Mouse (Mus musculus) liver, embryonic 11.5 days (tissue): ENCODE measurements around the gene Dbh. TPM values are rescaled to one million over a fixed set of nuclear protein-coding genes. Genes with fewer than 3 reads are reported as not detected.

ENCODE experiments used
- ATAC-seq: fragments of 200-750 bp; cut with Nextera tagmentation; replicated peaks from 2 replicates; pipeline ENCODE4 v1.8.0; 2017; ENCODE audit warnings: moderate number of reproducible peaks, mild to moderate bottlenecking, moderate TSS enrichment, moderate library complexity; ENCODE audit not compliant: low FRiP score
- DNase-seq: peaks from one replicate; pipeline ENCODE4 v3.0.0-alpha.2; 2017; ENCODE audit warnings: low spot score
- H3K27ac ChIP-seq: fragments of 300-500 bp; sonication (generic); 2 replicates; pipeline ENCODE4 v1.5.1; 2014; ENCODE audit warnings: mild to moderate bottlenecking, low read depth, low read length, control low read depth
- H3K27me3 ChIP-seq: fragments of 300-500 bp; sonication (generic); replicated peaks from 2 replicates; pipeline ENCODE4 v1.6.1; 2014; ENCODE audit warnings: low read length, mixed read lengths; ENCODE audit not compliant: control insufficient read depth, insufficient read depth
- H3K36me3 ChIP-seq: fragments of 300-500 bp; sonication (generic); 2 replicates; pipeline ENCODE4 v1.6.1; 2014; ENCODE audit warnings: mild to moderate bottlenecking, low read length, moderate library complexity, mixed read lengths; ENCODE audit not compliant: control insufficient read depth, insufficient read depth
- H3K4me1 ChIP-seq: fragments of 300-500 bp; sonication (generic); replicated peaks from 2 replicates; pipeline ENCODE4 v1.6.1; 2014; ENCODE audit warnings: low read length, mixed read lengths; ENCODE audit not compliant: control insufficient read depth, insufficient read depth
- H3K4me2 ChIP-seq: fragments of 300-500 bp; sonication (generic); 2 replicates; pipeline ENCODE4 v1.6.1; 2014; ENCODE audit warnings: mild to moderate bottlenecking, control low read depth, moderate library complexity
- H3K4me3 ChIP-seq: fragments of 300-500 bp; sonication (generic); 2 replicates; pipeline ENCODE4 v1.5.1; 2014; ENCODE audit warnings: low read depth, low read length, control low read depth
- H3K9ac ChIP-seq: fragments of 300-500 bp; sonication (generic); 2 replicates; pipeline ENCODE4 v1.6.1; 2014; ENCODE audit warnings: low read depth, low read length, control low read depth
- H3K9me3 ChIP-seq: fragments of 300-500 bp; sonication (generic); 2 replicates; pipeline ENCODE4 v1.6.1; 2016; ENCODE audit warnings: low read length, inconsistent platforms, mixed read lengths; ENCODE audit not compliant: control insufficient read depth
- WGBS: fragments of 180-500 bp; shearing (Covaris S2); extraction: QIAGEN DNeasy Blood & Tissue Kit; methylation state at CpG from one replicate; pipeline ENCODE4 v1.1.7; 2014; 5-methylcytosine and 5-hydroxymethylcytosine counted together
- polyA plus RNA-seq: library from polyadenylated mRNA; unstranded; fragments of >200 nt; fragmentation: Nextera tagmentation; extraction: Ambion mirVana; gene quantifications from 2 replicates; pipeline ENCODE4 v1.2.1, GENCODE M21; 2014

The Dbh gene
- polyA plus RNA-seq, 1 experiment from 2014 or later, result 0.49 TPM

DNA sequence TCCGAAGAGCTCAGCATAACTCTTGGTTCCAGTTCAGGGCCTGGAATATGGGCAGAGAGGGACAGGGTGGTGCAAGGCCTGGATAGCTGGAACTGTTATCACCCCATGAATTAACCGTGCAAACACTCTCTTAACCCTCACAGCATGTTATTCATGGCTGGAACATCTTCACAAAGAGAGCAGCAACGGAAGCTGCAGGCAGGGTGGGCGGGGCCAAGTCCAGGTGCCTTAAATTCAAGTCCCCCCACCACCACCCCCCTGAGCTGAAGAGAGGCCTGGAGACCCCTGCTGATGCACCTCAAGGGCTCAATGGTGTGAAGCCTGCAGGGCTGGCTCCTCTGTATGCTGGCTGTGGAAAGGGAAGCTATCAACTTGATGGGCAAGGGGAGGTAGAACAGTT is 38.5 kb upstream of the Dbh start:
- no peaks in the 10 kb centered on the region; the same call in 1 of the 2 replicates for H3K4me1 ChIP-seq
- ATAC-seq (no peak), DNase-seq (no peak)
- no peak overlapping the region for H3K27ac ChIP-seq
- no peak overlapping the region for H3K9ac ChIP-seq
- H3K4me3 ChIP-seq, result no peak overlapping the region
- H3K36me3 ChIP-seq, result no peaks in the 10 kb centered on the region
- no peaks in the 10 kb centered on the region for H3K27me3 ChIP-seq
- no peaks in the 10 kb centered on the region for H3K9me3 ChIP-seq
- 51% methylated on average over 4 of the region's 4 CpGs for WGBS
- H3K4me2 ChIP-seq, result no peak overlapping the region

DNA sequence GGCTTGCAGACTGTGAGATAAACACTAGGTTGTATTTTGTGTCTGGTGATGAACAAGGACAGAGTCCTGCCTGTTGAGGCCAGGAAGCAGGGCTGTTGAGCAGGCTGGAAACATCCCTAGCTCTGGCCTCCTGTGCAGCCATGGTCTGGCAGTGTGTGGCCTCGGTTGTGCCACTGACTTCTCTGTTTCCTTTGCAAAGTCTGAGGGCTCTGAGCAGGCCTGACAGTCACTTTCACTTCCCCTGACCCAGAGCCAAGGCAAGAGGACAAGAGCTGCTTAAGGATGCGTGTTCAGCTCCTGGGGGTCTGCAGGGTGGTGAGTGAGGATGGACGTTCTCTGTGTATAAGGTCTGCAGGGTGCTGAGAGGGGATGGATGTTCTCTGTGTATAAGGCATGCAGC is 36.0 kb upstream of the Dbh start:
- Histone ChIP-seq H3K36me3 (no peaks in the 10 kb centered on the region), H3K27ac (no peak overlapping the region), H3K4me2 (no peak overlapping the region), H3K9me3 (no peaks in the 10 kb centered on the region), H3K9ac (no peak overlapping the region), H3K4me3 (no peak overlapping the region), H3K27me3 (no peaks in the 10 kb centered on the region), H3K4me1 (no peaks in the 10 kb centered on the region)
- WGBS, result 59% methylated on average over 3 of the region's 3 CpGs
- ATAC-seq (no peak), DNase-seq (no peak)

DNA sequence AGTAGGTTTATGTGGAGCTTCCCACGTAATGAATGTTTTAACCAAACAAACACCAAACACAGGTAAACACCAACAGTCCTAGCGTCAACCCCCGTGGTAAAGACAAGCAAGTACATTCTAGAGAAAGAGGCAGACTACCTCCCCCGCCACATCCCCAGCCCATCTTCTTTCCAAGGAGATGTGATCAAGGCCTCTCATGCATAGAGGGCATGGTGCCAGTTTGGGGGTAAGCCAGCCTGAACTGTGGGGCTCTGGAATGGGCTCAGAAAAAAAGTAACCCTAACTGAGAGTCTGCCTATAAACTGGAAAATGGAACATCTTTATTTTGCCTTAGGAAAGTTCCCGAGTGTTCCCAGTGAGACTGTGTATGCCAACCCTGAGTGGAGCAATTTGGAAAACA is 29.1 kb upstream of the Dbh start:
- Histone ChIP-seq H3K4me3 (no peak overlapping the region), H3K9ac (no peak overlapping the region), H3K4me1 (no peaks in the 10 kb centered on the region), H3K27me3 (peaks cover 4% of the 10 kb centered on the region; the same call in 1 of the 2 replicates), H3K4me2 (no peak overlapping the region), H3K36me3 (no peaks in the 10 kb centered on the region), H3K9me3 (no peaks in the 10 kb centered on the region), H3K27ac (no peak overlapping the region)
- ATAC-seq (no peak), DNase-seq (no peak)
- WGBS, result 71% methylated on average over 5 of the region's 5 CpGs

DNA sequence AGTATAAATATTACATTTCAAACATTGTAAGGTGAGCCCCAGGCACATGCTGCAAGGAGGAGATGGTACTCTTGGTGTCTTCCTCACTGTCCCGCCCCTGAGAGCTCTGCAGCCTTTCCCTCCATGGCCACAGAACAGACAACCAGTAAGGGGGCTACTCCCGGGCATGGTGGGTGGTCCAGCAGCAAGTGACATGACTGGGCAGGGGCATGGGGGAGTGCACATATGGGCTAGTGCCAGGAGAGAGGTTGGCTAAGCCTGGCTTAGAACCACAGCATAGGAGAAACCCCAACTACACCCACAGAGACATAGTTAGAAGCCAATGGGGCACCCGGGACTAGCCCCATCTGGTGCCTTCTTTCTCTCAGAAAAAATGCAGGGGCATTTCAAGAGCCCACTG is 28.7 kb upstream of the Dbh start:
- peaks cover 8% of the 10 kb centered on the region for H3K27me3 ChIP-seq
- no peak for DNase-seq
- no peaks in the 10 kb centered on the region for H3K4me1 ChIP-seq
- H3K27ac ChIP-seq, result no peak overlapping the region
- H3K9me3 ChIP-seq, result no peaks in the 10 kb centered on the region
- H3K9ac ChIP-seq, result no peak overlapping the region
- no peak for ATAC-seq
- 67% methylated on average over 3 of the region's 3 CpGs for WGBS
- no peaks in the 10 kb centered on the region for H3K36me3 ChIP-seq
- H3K4me3 ChIP-seq, result no peak overlapping the region
- no peak overlapping the region for H3K4me2 ChIP-seq

DNA sequence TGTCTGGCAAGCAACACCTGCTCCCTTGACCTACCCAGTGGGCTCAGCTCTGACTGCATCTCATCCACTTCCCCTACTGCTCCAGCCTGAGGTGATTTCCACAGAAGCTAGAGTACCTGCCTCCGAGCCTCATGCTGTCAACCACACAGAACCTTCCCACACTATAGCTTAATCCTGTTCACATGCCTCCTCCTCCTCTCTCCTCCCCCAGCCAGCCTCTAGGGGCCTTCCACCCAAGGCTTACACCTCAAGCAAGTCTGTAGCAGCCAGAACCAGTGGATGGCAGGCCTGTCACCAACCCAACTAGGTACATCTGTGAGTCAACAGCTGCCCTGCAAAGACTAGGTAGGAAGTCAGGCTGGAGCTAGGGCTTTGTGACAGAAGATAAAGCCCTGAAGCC is 28.2 kb upstream of the Dbh start:
- H3K36me3 ChIP-seq, result no peaks in the 10 kb centered on the region
- H3K9ac ChIP-seq, result no peak overlapping the region
- no peak overlapping the region for H3K27ac ChIP-seq
- no peak for DNase-seq
- no peak overlapping the region for H3K4me2 ChIP-seq
- ATAC-seq, result no peak
- no peaks in the 10 kb centered on the region for H3K4me1 ChIP-seq
- no peak overlapping the region for H3K4me3 ChIP-seq
- H3K9me3 ChIP-seq, result no peaks in the 10 kb centered on the region
- 58% methylated on average over 1 of the region's 1 CpGs for WGBS
- H3K27me3 ChIP-seq, result peaks cover 12% of the 10 kb centered on the region

DNA sequence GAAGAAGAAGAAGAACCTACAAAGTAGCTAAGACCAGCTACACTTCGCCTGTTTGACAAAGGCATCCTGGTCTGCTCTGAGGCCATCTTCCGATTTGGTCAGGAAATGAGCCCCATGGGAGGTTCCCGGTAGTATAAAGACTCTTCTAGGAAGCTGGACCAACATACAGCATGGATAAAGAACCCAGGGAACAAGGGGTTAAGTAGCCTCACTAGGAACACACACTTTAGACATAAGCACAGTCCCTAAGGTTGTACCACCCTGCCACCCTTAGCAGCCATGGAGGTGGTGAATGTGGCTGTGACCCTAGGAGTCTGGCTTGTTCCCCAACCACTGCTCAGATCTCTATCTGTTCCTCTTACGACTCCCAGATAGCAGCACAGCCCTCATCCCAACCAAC is 26.7 kb upstream of the Dbh start:
- H3K27ac ChIP-seq, result no peak overlapping the region
- no peaks in the 10 kb centered on the region for H3K9me3 ChIP-seq
- no peak for DNase-seq
- peaks cover 21% of the 10 kb centered on the region for H3K27me3 ChIP-seq
- no peaks in the 10 kb centered on the region for H3K4me1 ChIP-seq
- H3K36me3 ChIP-seq, result no peaks in the 10 kb centered on the region
- 60% methylated on average over 4 of the region's 4 CpGs for WGBS
- ATAC-seq, result no peak
- no peak overlapping the region for H3K4me2 ChIP-seq
- H3K4me3 ChIP-seq, result no peak overlapping the region
- H3K9ac ChIP-seq, result no peak overlapping the region

DNA sequence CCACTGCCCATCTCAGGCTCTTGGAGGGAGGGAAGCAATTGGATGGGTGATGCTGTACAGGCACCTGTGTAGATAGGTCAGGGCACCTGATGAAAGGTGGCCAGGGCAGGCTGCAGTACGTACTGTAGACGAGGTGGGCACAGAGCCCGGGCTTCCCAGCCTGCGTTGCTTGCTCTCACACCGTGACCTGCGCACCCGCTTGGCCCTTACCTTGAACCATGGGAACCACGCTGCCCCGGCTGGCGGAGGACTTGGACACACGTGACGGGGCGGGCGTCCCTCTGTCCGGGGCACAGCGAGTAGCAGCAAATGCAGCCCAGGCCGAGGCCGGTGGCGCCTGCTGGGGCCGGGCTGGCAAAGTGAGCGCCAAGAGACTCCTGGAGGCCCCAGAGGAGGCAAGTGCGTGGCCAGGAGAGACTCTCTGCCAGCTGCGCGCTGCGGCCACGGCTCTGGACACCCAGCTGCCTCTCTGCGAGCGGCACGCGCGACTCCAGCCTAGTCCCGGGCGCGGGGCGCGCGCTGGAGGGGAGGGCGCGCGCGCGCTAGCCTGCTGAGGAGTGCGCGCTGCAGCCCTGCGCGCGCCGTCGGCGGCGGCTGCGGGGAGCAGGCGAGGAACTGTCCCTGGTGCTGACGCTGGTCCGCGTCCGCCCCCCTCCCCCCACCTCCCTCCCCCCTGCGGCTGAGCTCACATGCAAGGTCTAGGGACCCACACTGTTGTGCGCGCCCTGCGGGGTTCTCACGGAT is 22.9 kb upstream of the Dbh start, which contains the start of gene Fam163b:
Gene Fam163b (minus strand): TSS at position 542 of the 744 bp plus-strand sequence.
- Histone ChIP-seq H3K4me1 (no peaks in the 10 kb centered on the region), H3K9ac (no peak within 1 kb of the TSS), H3K4me3 (peak within 1 kb of the TSS; percentile 36), H3K27ac (no peak within 1 kb of the TSS), H3K4me2 (peak within 1 kb of the TSS; percentile 71), H3K36me3 (no peaks in the 10 kb centered on the region), H3K27me3 (peaks cover 21% of the 10 kb centered on the region), H3K9me3 (no peaks in the 10 kb centered on the region)
- DNase-seq (peak; percentile 52), ATAC-seq (no peak)
- WGBS, result 2% methylated on average over 55 of the region's 62 CpGs

DNA sequence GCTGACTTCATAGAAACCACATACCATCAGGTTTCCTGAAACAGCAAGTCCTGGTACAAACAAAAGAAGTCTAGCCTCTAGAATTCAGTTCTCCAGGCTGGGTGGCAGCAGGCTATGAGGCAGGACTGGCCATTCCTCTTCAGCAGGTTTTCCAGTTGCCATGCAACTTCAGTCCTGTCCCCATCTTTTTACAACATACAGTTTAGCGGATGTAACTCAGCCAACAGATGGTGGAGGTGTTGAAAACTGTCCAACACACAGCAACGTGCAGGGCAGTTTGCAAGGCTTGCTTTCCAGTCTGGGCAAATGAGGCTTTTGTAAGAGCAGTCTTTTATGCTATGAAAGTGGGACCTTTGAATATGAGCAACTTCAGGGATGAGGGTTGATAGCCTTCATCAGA is 20.1 kb upstream of the Dbh start:
- no peak overlapping the region for H3K4me2 ChIP-seq
- no peak overlapping the region for H3K9ac ChIP-seq
- ATAC-seq (no peak), DNase-seq (no peak)
- 71% methylated on average over 2 of the region's 2 CpGs for WGBS
- no peaks in the 10 kb centered on the region for H3K4me1 ChIP-seq
- H3K27ac ChIP-seq, result no peak overlapping the region
- no peak overlapping the region for H3K4me3 ChIP-seq
- no peaks in the 10 kb centered on the region for H3K36me3 ChIP-seq
- no peaks in the 10 kb centered on the region for H3K9me3 ChIP-seq
- peaks cover 21% of the 10 kb centered on the region for H3K27me3 ChIP-seq

DNA sequence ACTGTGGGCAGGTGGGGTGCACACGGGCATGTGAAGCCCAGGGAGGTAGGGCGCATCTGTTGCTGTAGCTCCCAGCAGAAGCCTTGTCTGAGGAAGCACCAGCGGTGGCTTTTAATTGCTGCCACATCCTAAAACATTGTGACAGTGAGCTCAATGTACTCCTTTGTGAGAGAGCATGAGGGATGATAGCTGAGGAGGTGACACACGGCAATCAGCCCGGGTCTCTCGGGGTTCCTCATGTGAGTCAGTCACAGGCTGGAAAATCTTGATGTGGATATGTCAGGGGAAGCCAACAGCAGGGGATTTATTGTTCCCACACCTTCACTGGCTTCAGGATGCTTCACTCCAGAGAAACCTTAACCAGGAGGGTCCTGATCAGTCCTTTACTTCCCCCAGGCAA is 18.2 kb upstream of the Dbh start:
- Histone ChIP-seq H3K4me2 (no peak overlapping the region), H3K27me3 (peaks cover 9% of the 10 kb centered on the region), H3K27ac (no peak overlapping the region), H3K4me3 (no peak overlapping the region), H3K36me3 (no peaks in the 10 kb centered on the region), H3K9ac (no peak overlapping the region), H3K4me1 (no peaks in the 10 kb centered on the region), H3K9me3 (no peaks in the 10 kb centered on the region)
- no peak for ATAC-seq
- DNase-seq, result no peak
- 80% methylated on average over 6 of the region's 6 CpGs for WGBS
